Mouse (Mus musculus) thymus, adult 2 months (tissue): ENCODE data around the gene Mybph. TPM values are rescaled to one million over a fixed set of nuclear protein-coding genes. Genes with fewer than 3 reads are reported as not detected.

Experiments
- DNase-seq: peaks from one replicate; pipeline ENCODE4 v3.0.0; 2021
- H3K27ac ChIP-seq: fragments of 200-500 bp; 2 replicates; pipeline ENCODE4 v1.5.1; 2012; ENCODE audit warnings: low read length, control low read depth; ENCODE audit not compliant: control insufficient read depth, insufficient read depth
- H3K27me3 ChIP-seq: fragments of 200-500 bp; 2 replicates; pipeline ENCODE4 v1.6.1; 2012; ENCODE audit warnings: mild to moderate bottlenecking, low read length, moderate library complexity, mixed read lengths; ENCODE audit not compliant: control insufficient read depth, insufficient read depth
- H3K36me3 ChIP-seq: fragments of 200-500 bp; 2 replicates; pipeline ENCODE4 v1.6.1; 2012; ENCODE audit warnings: mild to moderate bottlenecking, low read length, moderate library complexity; ENCODE audit not compliant: control insufficient read depth, insufficient read depth
- H3K4me1 ChIP-seq: fragments of 200-500 bp; replicated peaks from 2 replicates; pipeline ENCODE4 v1.6.1; 2012; ENCODE audit warnings: low read length; ENCODE audit not compliant: control insufficient read depth, insufficient read depth
- H3K4me3 ChIP-seq: fragments of 200-500 bp; 2 replicates; pipeline ENCODE4 v1.5.1; 2012; ENCODE audit warnings: mild to moderate bottlenecking, low read length, control low read depth, moderate library complexity; ENCODE audit not compliant: control insufficient read depth, insufficient read depth
- CTCF ChIP-seq: fragments of 200-500 bp; IDR thresholded peaks from 2 replicates; pipeline ENCODE4 v1.5.1; 2012; ENCODE audit warnings: mild to moderate bottlenecking, control low read depth, low read length, moderate library complexity, borderline replicate concordance; ENCODE audit not compliant: control insufficient read depth, poor library complexity, insufficient read depth; ENCODE audit errors: extremely low read depth
- POLR2A ChIP-seq: fragments of 200-500 bp; IDR thresholded peaks from 2 replicates; pipeline ENCODE4 v1.6.1; 2012; ENCODE audit warnings: mild to moderate bottlenecking, low read length, control low read depth, moderate library complexity; ENCODE audit not compliant: control insufficient read depth, poor library complexity, insufficient read depth; ENCODE audit errors: extremely low read depth
- WGBS: fragments of 180-500 bp; shearing (Covaris S2); methylation state at CpG from one replicate; pipeline ENCODE4 v1.1.7; 2018; 5-methylcytosine and 5-hydroxymethylcytosine counted together
- polyA plus RNA-seq: library from polyadenylated mRNA; depleted of rRNA; stranded (reverse); fragments of >200 nt; gene quantifications from 2 replicates; pipeline ENCODE4 v1.2.3, GENCODE M21; 2012

Mybph gene
- polyA plus RNA-seq, 1 experiment, result 0.35 TPM

GRCm38 (mm10) chr1:134231270-134231669, 38.0 kb downstream of the Mybph start:
- no peaks in the 10 kb centered on the region for H3K4me1 ChIP-seq
- no peak overlapping the region for H3K4me3 ChIP-seq
- 88% methylated on average over 3 of the region's 3 CpGs for WGBS
- DNase-seq, result no peak
- no peaks in the 10 kb centered on the region for H3K36me3 ChIP-seq
- H3K27ac ChIP-seq, result no peak overlapping the region; the same call in 1 of the 2 replicates
- no peaks in the 10 kb centered on the region; the same call in 1 of the 2 replicates for H3K27me3 ChIP-seq
- TF ChIP-seq CTCF (no peak), POLR2A (no peak)

- Histone ChIP-seq H3K27me3 (no peaks in the 10 kb centered on the region; the same call in 1 of the 2 replicates), H3K36me3 (no peaks in the 10 kb centered on the region), H3K4me1 (no peaks in the 10 kb centered on the region), H3K4me3 (no peak overlapping the region), H3K27ac (no peak overlapping the region)
- DNase-seq, result no peak
- WGBS, result 91% methylated on average over 3 of the region's 3 CpGs
- TF ChIP-seq CTCF (no peak), POLR2A (no peak)
These were observed 38.4 kb downstream of the Mybph start for GRCm38 (mm10) chr1:134231681-134232080.

- no peak for TF ChIP-seq CTCF
- no peak for TF ChIP-seq POLR2A
- Histone ChIP-seq H3K4me3 (no peak overlapping the region), H3K27me3 (no peaks in the 10 kb centered on the region; the same call in 1 of the 2 replicates), H3K27ac (no peak overlapping the region), H3K4me1 (no peaks in the 10 kb centered on the region), H3K36me3 (no peaks in the 10 kb centered on the region)
- WGBS, result 82% methylated on average over 8 of the region's 8 CpGs
- DNase-seq, result no peak
These were observed 39.1 kb downstream of the Mybph start for GRCm38 (mm10) chr1:134232326-134232725.

GRCm38 (mm10) chr1:134232778-134233531, 39.7 kb downstream of the Mybph start:
- no peaks in the 10 kb centered on the region for H3K36me3 ChIP-seq
- no peak overlapping the region for H3K4me3 ChIP-seq
- H3K27ac ChIP-seq, result no peak overlapping the region
- no peaks in the 10 kb centered on the region for H3K4me1 ChIP-seq
- no peaks in the 10 kb centered on the region; the same call in 1 of the 2 replicates for H3K27me3 ChIP-seq
- DNase-seq, result no peak
- TF ChIP-seq CTCF, result no peak
- WGBS, result 49% methylated on average over 12 of the region's 12 CpGs

- WGBS, result 47% methylated on average over 19 of the region's 19 CpGs
These were observed 40.6 kb downstream of the Mybph start for GRCm38 (mm10) chr1:134233681-134234454.

GRCm38 (mm10) chr1:134234455-134235390, 41.5 kb downstream of the Mybph start:
- H3K4me3 ChIP-seq, result no peak overlapping the region
- no peaks in the 10 kb centered on the region for H3K36me3 ChIP-seq
- H3K27me3 ChIP-seq, result no peaks in the 10 kb centered on the region; the same call in 1 of the 2 replicates
- H3K4me1 ChIP-seq, result no peaks in the 10 kb centered on the region
- DNase-seq, result no peak
- WGBS, result 3% methylated on average over 41 of the region's 41 CpGs
- no peak overlapping the region for H3K27ac ChIP-seq
- TF ChIP-seq POLR2A (no peak), CTCF (no peak)

More at GRCm38 (mm10) chr1:134233681-134234454, 40.6 kb downstream of the Mybph start:
- Histone ChIP-seq H3K36me3 (no peaks in the 10 kb centered on the region), H3K4me1 (no peaks in the 10 kb centered on the region), H3K27ac (no peak overlapping the region), H3K4me3 (no peak overlapping the region), H3K27me3 (no peaks in the 10 kb centered on the region; the same call in 1 of the 2 replicates)
- no peak for DNase-seq
- TF ChIP-seq POLR2A, result no peak
- no peak for TF ChIP-seq CTCF
